Mouse (Mus musculus): ENCODE measurements around the gene Treml2.

The Treml2 gene

GRCm38 (mm10) chr17:48300199-48300598, 901 bp downstream of the Treml2 start:
- WGBS, result 79% methylated on average over 7 of the region's 7 CpGs

- 82% methylated on average over 9 of the region's 9 CpGs for WGBS
These were observed 1.6 kb downstream of the Treml2 start for GRCm38 (mm10) chr17:48300861-48301260.

GRCm38 (mm10) chr17:48301792-48302191, 2.5 kb downstream of the Treml2 start:
- 93% methylated on average over 5 of the region's 5 CpGs for WGBS

GRCm38 (mm10) chr17:48312124-48312523, 12.8 kb downstream of the Treml2 start:
- WGBS, result 85% methylated on average over 2 of the region's 2 CpGs

- 76% methylated on average over 3 of the region's 3 CpGs for WGBS
These were observed 16.7 kb downstream of the Treml2 start, which contains the start of gene B430306N03Rik for GRCm38 (mm10) chr17:48315905-48316579. TSS of gene B430306N03Rik (plus strand) at chr17:48316141.

GRCm38 (mm10) chr17:48318686-48319085, 19.4 kb downstream of the Treml2 start:
- WGBS, result 94% methylated on average over 1 of the region's 1 CpGs

- 89% methylated on average over 2 of the region's 2 CpGs for WGBS
These were observed 22.0 kb downstream of the Treml2 start for GRCm38 (mm10) chr17:48321279-48321678.

- 80% methylated on average over 3 of the region's 3 CpGs for WGBS
These were observed 23.9 kb downstream of the Treml2 start for GRCm38 (mm10) chr17:48323236-48323635.

- WGBS, result 86% methylated on average over 5 of the region's 5 CpGs
These were observed 25.0 kb downstream of the Treml2 start for GRCm38 (mm10) chr17:48324258-48324657.

- 96% methylated on average over 6 of the region's 6 CpGs for WGBS
These were observed 25.8 kb downstream of the Treml2 start for GRCm38 (mm10) chr17:48325093-48325492.

- 67% methylated on average over 11 of the region's 11 CpGs for WGBS
These were observed 26.3 kb downstream of the Treml2 start for GRCm38 (mm10) chr17:48325638-48326037.

- 35% methylated on average over 4 of the region's 4 CpGs for WGBS
These were observed 27.4 kb downstream of the Treml2 start for GRCm38 (mm10) chr17:48326656-48327055.

- WGBS, result 92% methylated on average over 2 of the region's 2 CpGs
These were observed 33.2 kb downstream of the Treml2 start for GRCm38 (mm10) chr17:48332524-48332923.

- WGBS, result 58% methylated on average over 4 of the region's 4 CpGs
These were observed 34.9 kb downstream of the Treml2 start for GRCm38 (mm10) chr17:48334186-48334585.

- WGBS, result 7% methylated on average over 6 of the region's 6 CpGs
These were observed 37.6 kb downstream of the Treml2 start for GRCm38 (mm10) chr17:48336857-48337256.

GRCm38 (mm10) chr17:48340267-48340666, 41.0 kb downstream of the Treml2 start:
- 44% methylated on average over 1 of the region's 1 CpGs for WGBS

- WGBS, result 44% methylated on average over 3 of the region's 3 CpGs
These were observed 42.6 kb downstream of the Treml2 start for GRCm38 (mm10) chr17:48341947-48342346.

- 95% methylated on average over 2 of the region's 2 CpGs for WGBS
These were observed 43.8 kb downstream of the Treml2 start for GRCm38 (mm10) chr17:48343065-48343464.

- 81% methylated on average over 4 of the region's 4 CpGs for WGBS
These were observed 46.5 kb downstream of the Treml2 start for GRCm38 (mm10) chr17:48345824-48346223.

- 57% methylated on average over 5 of the region's 5 CpGs for WGBS
These were observed 46.9 kb downstream of the Treml2 start, which contains the start of gene Trem2 for GRCm38 (mm10) chr17:48346231-48346630. TSS of gene Trem2 (plus strand) at chr17:48346401.

GRCm38 (mm10) chr17:48346834-48347233, 47.5 kb downstream of the Treml2 start:
- WGBS, result 52% methylated on average over 4 of the region's 4 CpGs

GRCm38 (mm10) chr17:48347287-48347686, 48.0 kb downstream of the Treml2 start:
- 71% methylated on average over 2 of the region's 2 CpGs for WGBS

- 81% methylated on average over 5 of the region's 5 CpGs for WGBS
These were observed 51.4 kb downstream of the Treml2 start for GRCm38 (mm10) chr17:48350681-48351193.
